Mouse (Mus musculus): ENCODE data around the gene Syce2.

DNA sequence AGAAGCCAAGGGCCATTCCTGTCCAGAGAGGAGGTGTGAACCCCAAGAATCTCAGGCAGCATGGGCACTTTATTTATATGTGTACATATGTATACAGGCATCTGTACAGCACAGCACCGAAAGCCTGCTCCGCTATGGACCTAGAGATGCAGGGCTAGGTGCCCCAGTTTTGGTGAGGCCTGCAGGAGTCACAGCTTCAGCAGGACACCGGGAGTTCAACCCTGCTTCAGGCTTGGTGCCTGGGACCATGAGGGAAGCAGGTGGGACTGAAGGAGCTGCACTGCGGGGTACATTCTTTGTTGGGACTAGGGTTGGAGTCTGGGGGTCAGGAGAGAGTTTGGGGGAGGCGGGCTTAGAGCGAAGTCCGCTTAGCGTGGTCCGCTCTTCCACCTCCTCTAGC, 39.9 kb downstream of the Syce2 start:
- TF ChIP-seq KAT2A (IDR thresholded peaks at IDR 0.05; ENCODE audit: insufficient replicate concordance, low read length): no peak
- no peak for TF ChIP-seq CTCF (conservative IDR thresholded peaks at IDR 0.05 in 1 of 2, IDR thresholded peaks at IDR 0.05 in 1 of 2; ENCODE audit: low read depth in 2 of 2, low read length in 2 of 2)
- TF ChIP-seq NRF1 (IDR thresholded peaks at IDR 0.05; ENCODE audit: low read depth, low read length): no peak
- TF ChIP-seq EP300 (IDR thresholded peaks at IDR 0.05; ENCODE audit: low read length): no peak
- TF ChIP-seq POLR2A (IDR thresholded peaks at IDR 0.05; ENCODE audit: low read depth, low read length): no peak
- TF ChIP-seq BHLHE40 (IDR thresholded peaks at IDR 0.05; ENCODE audit: low read depth, low read length): no peak
- no peak for TF ChIP-seq USF2 (conservative IDR thresholded peaks at IDR 0.05; ENCODE audit: low read depth, low read length)
- no peak for TF ChIP-seq TBP (conservative IDR thresholded peaks at IDR 0.05; ENCODE audit: low read depth, low read length)
- TF ChIP-seq RAD21 (IDR thresholded peaks at IDR 0.05; ENCODE audit: low read depth, low read length): no peak
- TF ChIP-seq ZKSCAN1 (IDR thresholded peaks at IDR 0.05; ENCODE audit: borderline replicate concordance, low read depth, low read length): no peak
- no peak for TF ChIP-seq MYC (IDR thresholded peaks at IDR 0.05; ENCODE audit: low read depth, low read length)

All from CH12.LX (cell line).